Mouse (Mus musculus): ENCODE data around the gene Wtap.
"Not testable (repeated sequence)": the region's sequence is repeated elsewhere in the genome, so short reads cannot be mapped to it uniquely, and the experiment has no call there.

Wtap gene

GRCm38 (mm10) chr17:12960331-12960873 is 33.6 kb downstream of the Wtap start, which contains the start of gene Acat2:
Gene Acat2 (minus strand): TSS chr17:12960747.
- peak; percentile 96 for DNase-seq

GRCm38 (mm10) chr17:12959377-12959776 is 34.6 kb downstream of the Wtap start:
- not testable (repeated sequence) for DNase-seq

GRCm38 (mm10) chr17:12956664-12957063 is 37.3 kb downstream of the Wtap start:
- no peak for DNase-seq

GRCm38 (mm10) chr17:12949669-12950068 is 44.3 kb downstream of the Wtap start:
- no peak for DNase-seq

GRCm38 (mm10) chr17:12942459-12943162 is 51.4 kb downstream of the Wtap start:
- no peak for DNase-seq

- no peak for DNase-seq
Observed at GRCm38 (mm10) chr17:12941543-12942260, 52.3 kb downstream of the Wtap start.

- DNase-seq, result no peak
Observed at GRCm38 (mm10) chr17:12940151-12940805, 53.7 kb downstream of the Wtap start, which contains the start of gene Acat3. Gene Acat3 (minus strand): TSS chr17:12940600.

GRCm38 (mm10) chr17:12939377-12940148 is 54.4 kb downstream of the Wtap start:
- not testable (repeated sequence) for DNase-seq

- no peak for DNase-seq
Observed at GRCm38 (mm10) chr17:12938077-12938476, 55.9 kb downstream of the Wtap start.

GRCm38 (mm10) chr17:12937412-12937970 is 56.5 kb downstream of the Wtap start:
- no peak for DNase-seq

GRCm38 (mm10) chr17:12935719-12936118 is 58.2 kb downstream of the Wtap start:
- DNase-seq, result peak; percentile 34

GRCm38 (mm10) chr17:12931576-12931975 is 62.4 kb downstream of the Wtap start:
- DNase-seq, result not testable (repeated sequence)

- no peak for DNase-seq
Observed at GRCm38 (mm10) chr17:12925703-12926180, 68.2 kb downstream of the Wtap start.

- DNase-seq, result no peak
Observed at GRCm38 (mm10) chr17:12925001-12925400, 69.0 kb downstream of the Wtap start.

GRCm38 (mm10) chr17:12921073-12921472 is 72.9 kb downstream of the Wtap start:
- no peak for DNase-seq
